Mouse (Mus musculus): Measurements from ENCODE around the gene Rpf2. TPM values are rescaled to one million over a fixed set of nuclear protein-coding genes. Genes with fewer than 3 reads are reported as not detected.

The Rpf2 gene
- 10 to 100 TPM in 1 of 2 experiments, 1 to 10 TPM in 1; 9.7 to 12.5 TPM for total RNA-seq (2021)

- intact Hi-C loops (cut with DNase I) = no loop called here
- peak; percentile 80 to 83 for DNase-seq
These were observed at the start of gene Rpf2 for GRCm38 (mm10) chr10:40246374-40247165. Gene Rpf2 (minus strand): TSS chr10:40247036.

GRCm38 (mm10) chr10:40292640-40293039 is 45.8 kb upstream of the Rpf2 start:
- DNase-seq = no peak
- intact Hi-C loops (cut with DNase I) = no loop called here

GRCm38 (mm10) chr10:40286767-40287166 is 39.9 kb upstream of the Rpf2 start:
- no peak for DNase-seq
- intact Hi-C loops (cut with DNase I) = no loop called here

GRCm38 (mm10) chr10:40285571-40285970 is 38.7 kb upstream of the Rpf2 start:
- intact Hi-C loops (cut with DNase I) = no loop called here
- DNase-seq = no peak

GRCm38 (mm10) chr10:40284997-40285396 is 38.2 kb upstream of the Rpf2 start:
- DNase-seq = no peak
- intact Hi-C loops (cut with DNase I) = no loop called here

- no peak for DNase-seq
- intact Hi-C loops (cut with DNase I) = no loop called here
These were observed 37.5 kb upstream of the Rpf2 start for GRCm38 (mm10) chr10:40284179-40284831.

- no peak for DNase-seq
These were observed 36.8 kb upstream of the Rpf2 start for GRCm38 (mm10) chr10:40283636-40284035.

GRCm38 (mm10) chr10:40281565-40281964 is 34.7 kb upstream of the Rpf2 start:
- intact Hi-C loops (cut with DNase I) = no loop called here
- no peak for DNase-seq

More at GRCm38 (mm10) chr10:40283636-40284035, 36.8 kb upstream of the Rpf2 start:
- intact Hi-C loops (cut with DNase I) = no loop called here

GRCm38 (mm10) chr10:40278317-40278716 is 31.5 kb upstream of the Rpf2 start:
- no peak for DNase-seq
- intact Hi-C loops (cut with DNase I) = no loop called here

- DNase-seq = no peak
These were observed 29.2 kb upstream of the Rpf2 start for GRCm38 (mm10) chr10:40275991-40276390.

GRCm38 (mm10) chr10:40273938-40274337 is 27.1 kb upstream of the Rpf2 start:
- no peak for DNase-seq
- intact Hi-C loops (cut with DNase I) = no loop called here

More at GRCm38 (mm10) chr10:40275991-40276390, 29.2 kb upstream of the Rpf2 start:
- intact Hi-C loops (cut with DNase I) = no loop called here

GRCm38 (mm10) chr10:40271216-40271615 is 24.4 kb upstream of the Rpf2 start:
- intact Hi-C loops (cut with DNase I) = no loop called here
- DNase-seq = no peak

- DNase-seq = no peak
- intact Hi-C loops (cut with DNase I) = loop anchor here (5.0 kb wide), 1 partner anchor 162 kb away; no protein-coding TSS in a partner anchor
These were observed 18.1 kb upstream of the Rpf2 start for GRCm38 (mm10) chr10:40264920-40265319.

GRCm38 (mm10) chr10:40263691-40264090 is 16.9 kb upstream of the Rpf2 start:
- no peak for DNase-seq
- intact Hi-C loops (cut with DNase I) = loop anchor here (5.0 kb wide), 1 partner anchor 164 kb away; no protein-coding TSS in a partner anchor

- DNase-seq = no peak
- intact Hi-C loops (cut with DNase I) = loop anchor here (5.0 kb wide), 1 partner anchor 165 kb away; no protein-coding TSS in a partner anchor
These were observed 15.4 kb upstream of the Rpf2 start for GRCm38 (mm10) chr10:40262200-40262599.

- intact Hi-C loops (cut with DNase I) = loop anchor here (5.0 kb wide), 1 partner anchor 167 kb away; no protein-coding TSS in a partner anchor
- DNase-seq = no peak
These were observed 13.5 kb upstream of the Rpf2 start for GRCm38 (mm10) chr10:40260305-40260704.

- intact Hi-C loops (cut with DNase I) = loop anchor here (1.0 to 10.0 kb wide), 5 partner anchors 43 to 623 kb away; partner anchors contain the start of genes Amd1, Cdc40, Ddo and Wasf1
- no peak for DNase-seq
These were observed 12.7 kb upstream of the Rpf2 start for GRCm38 (mm10) chr10:40259542-40259941.

- DNase-seq = peak; percentile 29 to 45
- intact Hi-C loops (cut with DNase I) = loop anchor here (1.0 to 10.0 kb wide), 5 partner anchors 44 to 623 kb away; partner anchors contain the start of genes Amd1, Cdc40, Ddo and Wasf1
These were observed 12.1 kb upstream of the Rpf2 start for GRCm38 (mm10) chr10:40258976-40259375.

GRCm38 (mm10) chr10:40258401-40258966 is 11.6 kb upstream of the Rpf2 start:
- intact Hi-C loops (cut with DNase I) = loop anchor here (2.0 to 10.0 kb wide), 4 partner anchors 44 to 624 kb away; partner anchors contain the start of genes Amd1, Cdc40, Ddo and Wasf1
- DNase-seq = peak; percentile 34 to 60

GRCm38 (mm10) chr10:40257414-40258255 is 10.8 kb upstream of the Rpf2 start, which contains the start of gene Gtf3c6:
Gene Gtf3c6 (minus strand): TSS chr10:40258108.
- intact Hi-C loops (cut with DNase I) = loop anchor here (2.0 to 10.0 kb wide), 4 partner anchors 45 to 625 kb away; partner anchors contain the start of genes Amd1, Cdc40, Ddo and Wasf1
- peak; percentile 95 to 97 for DNase-seq

Measured in heart, postnatal 36 days (tissue).